Mouse (Mus musculus) spleen, adult 2 months (tissue): ENCODE results near the gene E2f2. TPM values are rescaled to one million over a fixed set of nuclear protein-coding genes. Genes with fewer than 3 reads are reported as not detected.
A peak's percentile ranks its signal among the peaks of the same experiment; 100 is the strongest.

ENCODE experiments used
- DNase-seq, 2 experiments: peaks; one replicate each; pipeline versions ENCODE4 v3.0.0 to v3.0.0-alpha.2; 2012 to 2021; ENCODE audit warnings: low spot score in 2 of 2, low read depth in 1 of 2
- H3K27ac ChIP-seq: fragments of 200-500 bp; 2 replicates; pipeline ENCODE4 v1.5.1; 2012; ENCODE audit warnings: low read length, inconsistent platforms; ENCODE audit not compliant: insufficient read depth
- H3K27me3 ChIP-seq: fragments of 200-500 bp; 2 replicates; pipeline ENCODE4 v1.6.1; 2012; ENCODE audit warnings: mild to moderate bottlenecking, moderate library complexity, low read length, inconsistent platforms; ENCODE audit not compliant: control insufficient read depth, insufficient read depth
- H3K36me3 ChIP-seq: fragments of 200-500 bp; 2 replicates; pipeline ENCODE4 v1.6.1; 2012; ENCODE audit warnings: mild to moderate bottlenecking, low read length, inconsistent platforms; ENCODE audit not compliant: control insufficient read depth, insufficient read depth
- H3K4me1 ChIP-seq: fragments of 200-500 bp; 2 replicates; pipeline ENCODE4 v1.6.1; 2011; ENCODE audit warnings: inconsistent platforms; ENCODE audit not compliant: control insufficient read depth, insufficient read depth, insufficient read length
- H3K4me3 ChIP-seq: fragments of 200-500 bp; 2 replicates; pipeline ENCODE4 v1.5.1; 2011; ENCODE audit warnings: mild to moderate bottlenecking, inconsistent platforms; ENCODE audit not compliant: insufficient read depth, insufficient read length; ENCODE audit errors: extremely low read depth
- CTCF ChIP-seq: fragments of 200-500 bp; IDR thresholded peaks from 2 replicates; pipeline ENCODE4 v1.5.1; 2011; ENCODE audit warnings: mild to moderate bottlenecking, inconsistent platforms; ENCODE audit not compliant: insufficient read depth, insufficient read length, insufficient replicate concordance; ENCODE audit errors: extremely low read depth
- POLR2A ChIP-seq: fragments of 200-500 bp; IDR thresholded peaks from 2 replicates; pipeline ENCODE4 v1.6.1; 2011; ENCODE audit warnings: low read depth, low read length, inconsistent platforms
- WGBS: fragments of 180-500 bp; shearing (Covaris S2); methylation state at CpG from one replicate; pipeline ENCODE4 v1.1.7; 2018; 5-methylcytosine and 5-hydroxymethylcytosine counted together
- polyA plus RNA-seq: library from polyadenylated mRNA; depleted of rRNA; stranded (reverse); fragments of >200 nt; gene quantifications from 2 replicates; pipeline ENCODE4 v1.2.3, GENCODE M21; 2012

E2f2 gene
- polyA plus RNA-seq, 1 experiment, result 32.1 TPM

DNA sequence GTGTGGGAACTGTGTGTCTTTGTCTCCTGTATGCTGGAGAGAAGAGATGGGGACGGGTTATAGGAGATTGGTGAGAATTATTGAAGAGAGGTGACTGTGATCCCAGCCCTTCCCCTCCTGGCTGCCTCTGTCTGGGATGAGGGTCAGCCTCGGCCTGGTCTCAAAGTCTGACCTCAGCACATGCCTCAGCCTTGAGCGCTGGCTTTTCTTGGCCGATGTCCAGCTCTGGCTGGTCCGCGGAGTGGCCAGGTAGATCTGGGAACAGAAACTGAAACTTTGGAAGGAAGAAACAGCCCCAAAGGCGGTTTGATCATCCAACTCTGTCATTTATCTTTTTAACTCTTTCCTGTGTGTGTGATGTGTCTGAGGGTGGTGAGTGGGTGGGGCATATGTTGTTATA lies 41.4 kb downstream of the E2f2 start:
- TF ChIP-seq POLR2A, result no peak
- TF ChIP-seq CTCF, result no peak
- DNase-seq, result no peak
- 78% methylated on average over 7 of the region's 7 CpGs for WGBS
- H3K27ac ChIP-seq, result no peak overlapping the region
- H3K4me1 ChIP-seq, result no peaks in the 10 kb centered on the region
- no peaks in the 10 kb centered on the region for H3K36me3 ChIP-seq
- H3K4me3 ChIP-seq, result no peak overlapping the region
- H3K27me3 ChIP-seq, result 0 out of 2 replicates have a peak, but pooled peaks cover 3% of the 10 kb centered on the region

DNA sequence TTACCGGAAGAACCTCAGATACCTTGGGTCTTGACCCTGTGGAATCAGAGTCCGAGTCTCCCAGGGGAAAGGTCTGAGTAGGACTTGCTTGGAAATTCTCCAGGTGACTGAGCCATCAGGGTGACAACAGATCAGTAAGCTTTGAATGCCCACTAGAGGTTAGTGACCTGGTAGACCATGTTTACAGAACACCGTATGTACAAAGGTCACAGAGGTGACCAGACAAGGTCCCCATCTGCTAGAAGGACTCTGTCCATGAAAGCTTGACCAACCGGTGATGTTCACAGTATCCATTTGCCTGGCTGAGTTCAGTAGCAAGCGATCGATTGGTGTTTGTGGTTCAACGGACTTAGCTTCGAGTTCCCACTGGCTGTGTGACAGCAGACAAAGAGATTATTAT lies 42.6 kb downstream of the E2f2 start:
- TF ChIP-seq CTCF, result no peak
- no peak for TF ChIP-seq POLR2A
- no peak overlapping the region for H3K27ac ChIP-seq
- DNase-seq, result no peak
- 0 out of 2 replicates have a peak, but pooled peaks cover 6% of the 10 kb centered on the region for H3K27me3 ChIP-seq
- 92% methylated on average over 8 of the region's 8 CpGs for WGBS
- H3K4me1 ChIP-seq, result no peaks in the 10 kb centered on the region
- H3K36me3 ChIP-seq, result no peaks in the 10 kb centered on the region
- no peak overlapping the region for H3K4me3 ChIP-seq

DNA sequence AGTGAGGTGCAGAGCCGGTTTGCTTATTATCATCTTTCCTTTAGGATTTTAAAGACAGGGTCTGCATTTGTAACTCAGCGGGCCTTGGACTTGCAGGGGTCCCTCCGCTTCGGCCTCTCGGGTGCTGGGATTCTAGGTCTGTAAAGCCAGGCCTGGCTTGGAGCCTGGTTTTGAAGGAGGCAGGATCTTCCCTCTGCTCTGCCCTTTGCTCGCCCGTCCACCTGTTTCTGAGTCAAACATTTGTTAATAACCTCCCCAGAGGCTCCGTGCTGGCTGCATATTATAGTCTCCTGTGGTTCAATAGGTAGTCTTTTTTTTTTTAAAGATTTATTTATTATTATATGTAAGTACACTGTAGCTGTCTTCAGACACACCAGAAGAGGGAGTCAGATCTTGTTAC lies 43.4 kb downstream of the E2f2 start:
- no peak overlapping the region for H3K27ac ChIP-seq
- H3K4me3 ChIP-seq, result no peak overlapping the region
- no peak for DNase-seq
- H3K4me1 ChIP-seq, result no peaks in the 10 kb centered on the region
- H3K27me3 ChIP-seq, result 0 out of 2 replicates have a peak, but pooled peaks cover 6% of the 10 kb centered on the region
- WGBS, result 92% methylated on average over 8 of the region's 8 CpGs
- TF ChIP-seq POLR2A, result no peak
- TF ChIP-seq CTCF, result no peak
- no peaks in the 10 kb centered on the region for H3K36me3 ChIP-seq

DNA sequence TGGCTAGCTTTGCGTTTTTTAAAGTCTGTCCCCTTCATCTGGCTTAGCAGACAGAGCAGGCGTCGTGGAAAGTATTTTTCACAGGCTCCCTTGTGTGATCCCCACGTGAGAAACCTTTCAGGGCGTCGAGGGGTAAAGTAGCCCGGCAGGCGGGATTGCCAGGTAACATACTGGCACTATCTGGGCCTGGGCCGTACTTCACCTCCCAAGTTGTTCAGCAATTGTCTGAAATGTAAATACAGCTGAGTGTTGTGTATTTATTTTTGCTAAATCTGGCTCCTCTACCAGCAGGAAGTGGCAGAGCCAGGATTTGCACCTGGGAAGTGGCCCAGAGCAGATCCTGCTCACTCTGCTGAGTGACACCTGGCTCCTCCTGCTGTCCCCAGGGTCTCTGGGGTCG lies 44.9 kb downstream of the E2f2 start:
- Histone ChIP-seq H3K27ac (no peak overlapping the region), H3K36me3 (no peaks in the 10 kb centered on the region), H3K27me3 (0 out of 2 replicates have a peak, but pooled peaks cover 6% of the 10 kb centered on the region), H3K4me1 (no peaks in the 10 kb centered on the region), H3K4me3 (no peak overlapping the region)
- 66% methylated on average over 10 of the region's 10 CpGs for WGBS
- no peak for DNase-seq
- TF ChIP-seq POLR2A, result no peak
- no peak for TF ChIP-seq CTCF

- Histone ChIP-seq H3K4me3 (no peak overlapping the region), H3K36me3 (no peaks in the 10 kb centered on the region), H3K27me3 (0 out of 2 replicates have a peak, but pooled peaks cover 6% of the 10 kb centered on the region), H3K27ac (peak overlapping the region; percentile 38; the same call in 1 of the 2 replicates), H3K4me1 (no peaks in the 10 kb centered on the region)
- no peak for DNase-seq
- WGBS, result 47% methylated on average over 18 of the region's 18 CpGs
- TF ChIP-seq CTCF (no peak), POLR2A (no peak)
Measured at GRCm38 (mm10) chr4:136218595-136219214, 46.5 kb downstream of the E2f2 start.

DNA sequence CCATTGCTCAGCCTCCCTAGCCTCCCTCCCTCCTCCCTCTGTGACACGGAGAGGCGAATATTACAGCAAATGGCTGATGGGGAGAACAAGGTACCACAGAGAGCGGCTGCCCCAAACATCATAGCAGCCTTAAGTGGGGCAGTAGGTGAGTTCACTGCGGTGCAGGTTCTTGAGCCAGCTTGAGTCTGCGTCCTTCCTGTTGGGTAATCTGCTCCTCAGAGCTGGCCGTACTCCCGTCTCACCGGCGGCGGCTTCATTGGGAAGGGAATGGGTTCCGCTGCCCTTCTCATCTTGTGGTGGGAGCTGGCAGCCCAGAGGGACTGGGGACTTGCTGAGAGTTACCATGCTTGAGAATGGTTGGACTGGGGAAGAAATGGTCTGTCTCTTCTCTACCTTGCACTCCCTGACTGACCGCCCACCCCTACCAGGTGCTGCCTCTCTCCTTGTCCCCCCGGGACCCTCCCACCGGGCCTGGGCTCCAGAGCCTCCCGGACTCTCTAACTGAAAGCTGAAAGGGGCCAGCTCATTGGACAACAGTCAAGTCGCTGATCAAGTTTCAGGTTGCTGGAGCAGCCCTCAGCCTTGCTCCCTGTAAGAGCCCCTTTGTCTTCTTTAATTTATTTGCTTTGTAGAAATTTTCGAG lies 48.1 kb downstream of the E2f2 start:
- no peaks in the 10 kb centered on the region for H3K4me1 ChIP-seq
- WGBS, result 23% methylated on average over 17 of the region's 17 CpGs
- H3K4me3 ChIP-seq, result no peak overlapping the region
- no peak for DNase-seq
- no peak overlapping the region for H3K27ac ChIP-seq
- no peaks in the 10 kb centered on the region for H3K36me3 ChIP-seq
- TF ChIP-seq POLR2A, result no peak
- no peak for TF ChIP-seq CTCF
- 0 out of 2 replicates have a peak, but pooled peaks cover 6% of the 10 kb centered on the region for H3K27me3 ChIP-seq
